Mouse (Mus musculus) adrenal gland, postnatal 14 days (tissue): ENCODE results near the gene Tmem117. TPM values are rescaled to one million over a fixed set of nuclear protein-coding genes. Genes with fewer than 3 reads are reported as not detected.

Source experiments
- DNase-seq: peaks from one replicate; pipeline ENCODE4 v3.0.0; 2021; ENCODE audit warnings: mixed read lengths
- total RNA-seq: library from RNA; stranded (reverse); gene quantifications from 2 replicates; pipeline ENCODE4 v1.2.3, GENCODE M21; 2021

The Tmem117 gene
- total RNA-seq, 1 experiment from 2014 or later, result 5.2 TPM

DNA sequence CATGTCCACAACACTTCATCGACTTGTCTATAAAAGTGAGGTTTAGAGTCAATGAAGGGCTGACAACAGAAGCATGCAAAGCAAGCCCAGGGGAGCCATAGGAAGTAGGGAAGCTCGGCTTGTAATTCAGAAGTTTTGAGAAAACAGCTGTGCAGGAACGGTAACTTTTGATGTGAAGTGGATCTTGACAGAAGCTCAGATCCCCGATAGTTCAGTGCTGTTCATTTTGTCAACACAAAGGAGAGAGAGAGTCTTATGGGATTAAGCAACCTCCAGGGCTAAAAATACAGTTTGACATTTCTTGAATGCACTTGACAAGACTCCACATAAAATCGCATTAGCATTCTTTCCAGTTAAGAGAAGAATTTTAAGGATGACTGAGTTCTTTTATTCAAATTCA is 265.1 kb downstream of the Tmem117 start:
- DNase-seq, result no peak

DNA sequence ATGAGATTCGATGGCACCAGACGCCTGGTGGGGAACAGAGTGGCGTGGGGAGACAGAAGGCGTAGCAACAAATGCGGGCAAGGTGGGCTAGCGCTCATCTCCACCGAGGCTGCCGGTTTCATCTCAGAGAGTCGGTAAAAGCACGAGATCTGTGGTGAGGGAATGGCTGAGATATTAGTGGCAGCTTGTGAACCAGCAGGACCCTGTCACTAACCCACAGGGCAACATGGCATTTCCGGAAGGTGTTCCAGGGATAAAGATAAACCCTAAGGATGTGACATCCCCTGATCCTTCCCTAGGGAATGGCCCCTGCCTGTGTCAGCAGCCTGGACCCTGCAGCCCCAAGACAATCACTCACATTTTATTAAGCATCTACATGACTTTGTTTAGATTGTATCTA is 266.6 kb downstream of the Tmem117 start:
- no peak for DNase-seq

DNA sequence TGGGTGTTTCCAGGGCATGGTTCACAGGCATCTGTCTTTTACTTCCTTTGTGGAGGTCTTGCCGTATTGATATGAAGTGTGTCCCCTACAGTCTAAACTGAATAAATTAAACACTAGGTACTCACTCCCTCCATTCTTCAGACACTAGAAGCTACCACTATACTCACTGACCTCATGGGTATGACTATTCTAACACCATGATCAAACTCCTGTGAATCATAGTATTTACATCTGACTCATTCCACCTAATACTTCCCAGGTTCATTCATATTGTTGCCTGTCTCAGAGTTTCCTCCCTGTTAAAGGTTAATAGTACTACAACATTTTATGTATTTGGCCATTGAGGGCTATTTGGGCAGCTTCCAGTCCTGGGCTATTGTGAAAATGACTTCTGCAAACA is 274.2 kb downstream of the Tmem117 start:
- DNase-seq, result no peak

DNA sequence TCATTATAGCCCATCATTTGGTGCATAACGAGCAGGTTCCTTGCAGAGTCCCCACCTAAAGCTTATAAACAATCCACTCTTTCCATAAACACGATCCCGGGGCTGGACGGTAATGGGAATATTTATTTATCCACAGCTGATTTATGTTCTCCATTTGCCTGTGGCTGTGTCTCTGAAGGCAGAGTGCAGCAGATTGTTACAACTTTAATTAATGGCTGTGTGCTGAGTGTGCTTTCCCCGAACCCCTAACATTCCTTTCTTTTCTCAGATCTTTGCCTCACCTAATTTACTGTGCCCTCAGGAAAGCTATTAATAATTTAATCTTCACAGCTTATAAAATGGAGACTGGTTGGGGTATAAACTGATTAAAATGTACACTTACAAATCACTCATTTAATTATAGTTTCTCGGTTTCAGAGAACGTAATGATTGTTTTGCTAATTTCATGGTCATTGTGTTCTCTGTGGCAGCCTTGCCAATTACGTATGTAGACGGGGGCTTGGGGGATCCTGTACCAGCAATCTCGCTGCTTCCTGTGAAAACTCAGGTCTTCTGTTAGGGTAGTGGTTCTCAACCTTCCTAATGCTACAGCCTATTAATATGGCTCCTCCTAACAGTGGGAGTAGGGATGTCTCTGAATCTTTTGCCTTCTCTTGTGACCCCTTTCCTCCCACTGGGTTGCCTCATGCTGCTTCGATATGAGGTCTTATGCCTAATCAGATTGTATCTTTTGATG is 275.8 kb downstream of the Tmem117 start:
- DNase-seq, result no peak

DNA sequence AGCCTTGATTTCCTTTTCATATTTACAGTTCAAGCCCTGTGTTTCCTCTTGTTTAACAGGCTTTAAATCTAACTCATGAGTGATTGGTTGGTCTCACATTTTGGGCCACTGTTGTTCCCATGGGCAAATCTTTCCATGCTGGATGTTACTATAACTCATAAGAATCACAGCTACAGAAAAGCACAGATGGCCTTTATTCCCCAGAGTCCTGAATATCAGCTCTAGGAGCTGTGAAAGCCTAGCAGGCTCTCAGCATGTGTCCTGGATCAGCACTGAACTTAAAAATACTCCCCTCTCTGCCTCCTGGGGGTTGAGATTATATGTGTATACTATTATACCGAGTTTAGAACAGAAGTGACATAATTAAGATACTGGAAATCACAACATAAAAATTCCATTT is 292.6 kb downstream of the Tmem117 start:
- no peak for DNase-seq

- no peak for DNase-seq
Measured at GRCm38 (mm10) chr15:94927986-94928385, 299.0 kb downstream of the Tmem117 start.

- no peak for DNase-seq
Measured at GRCm38 (mm10) chr15:94930743-94931142, 301.7 kb downstream of the Tmem117 start.

- no peak for DNase-seq
Measured at GRCm38 (mm10) chr15:94933044-94933443, 304.0 kb downstream of the Tmem117 start.

- DNase-seq, result no peak
Measured at GRCm38 (mm10) chr15:94933480-94933879, 304.4 kb downstream of the Tmem117 start.

DNA sequence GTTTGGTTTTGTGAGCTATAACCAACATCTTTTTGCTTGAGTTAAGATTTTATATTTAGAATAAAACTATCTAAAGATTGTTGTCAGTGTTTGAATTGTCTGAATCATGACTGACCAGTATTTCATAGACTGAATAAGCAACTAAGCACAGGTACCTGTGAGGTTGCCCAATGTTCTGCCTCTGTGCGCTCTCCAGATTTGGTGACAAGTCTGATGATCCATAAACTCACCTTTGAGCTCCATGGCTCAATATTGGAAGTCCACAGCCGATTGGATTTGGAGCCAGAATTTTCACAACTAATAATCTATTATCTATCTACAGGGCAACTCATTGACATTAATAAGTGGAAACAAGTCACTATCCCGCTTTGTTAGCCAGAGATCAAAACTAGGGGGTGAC is 312.9 kb downstream of the Tmem117 start:
- DNase-seq, result no peak

- no peak for DNase-seq
Measured at GRCm38 (mm10) chr15:94942465-94942864, 313.4 kb downstream of the Tmem117 start.

DNA sequence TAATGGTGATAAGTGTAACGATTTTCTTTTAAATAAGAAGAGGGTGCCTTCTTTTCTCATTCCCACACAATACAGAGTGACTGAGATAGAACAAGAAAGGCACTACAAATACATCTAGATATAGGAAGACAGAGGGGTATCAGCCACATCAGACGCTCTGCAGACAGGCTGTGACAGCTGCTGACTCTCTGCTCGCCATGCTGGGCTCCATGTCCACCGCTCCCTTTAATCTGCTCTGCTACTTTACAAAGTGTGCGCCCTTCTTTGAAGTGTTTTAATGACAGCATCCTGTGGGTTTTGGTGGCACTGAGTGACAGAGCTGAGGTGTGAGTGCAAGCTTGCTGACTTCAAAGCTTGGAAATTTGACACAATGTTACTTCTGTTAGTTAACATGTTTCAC is 314.9 kb downstream of the Tmem117 start:
- DNase-seq, result no peak

GRCm38 (mm10) chr15:94951382-94952048 is 322.5 kb downstream of the Tmem117 start:
- DNase-seq, result no peak

- no peak for DNase-seq
Measured at GRCm38 (mm10) chr15:94956697-94957096, 327.7 kb downstream of the Tmem117 start.

- DNase-seq, result no peak
Measured at GRCm38 (mm10) chr15:94957202-94957601, 328.2 kb downstream of the Tmem117 start.

DNA sequence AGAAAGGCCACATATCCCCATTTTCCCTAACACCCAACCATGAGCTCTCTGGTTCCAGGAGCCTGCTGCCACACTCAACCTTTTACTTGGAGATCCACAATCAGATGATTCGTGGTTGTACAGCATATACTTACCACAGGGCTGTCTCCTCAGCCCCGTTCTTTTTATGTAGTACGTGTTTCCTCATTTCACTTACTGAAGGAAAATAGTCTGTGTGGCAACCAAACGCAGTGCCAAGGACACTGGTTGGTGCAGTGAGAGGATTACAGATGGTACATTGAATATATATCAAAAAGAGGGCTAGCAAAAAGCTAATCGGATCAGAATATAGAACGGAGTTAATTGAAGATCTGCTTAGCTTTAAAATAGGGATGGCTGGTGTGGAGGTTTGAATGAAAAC is 338.0 kb downstream of the Tmem117 start:
- DNase-seq, result no peak

DNA sequence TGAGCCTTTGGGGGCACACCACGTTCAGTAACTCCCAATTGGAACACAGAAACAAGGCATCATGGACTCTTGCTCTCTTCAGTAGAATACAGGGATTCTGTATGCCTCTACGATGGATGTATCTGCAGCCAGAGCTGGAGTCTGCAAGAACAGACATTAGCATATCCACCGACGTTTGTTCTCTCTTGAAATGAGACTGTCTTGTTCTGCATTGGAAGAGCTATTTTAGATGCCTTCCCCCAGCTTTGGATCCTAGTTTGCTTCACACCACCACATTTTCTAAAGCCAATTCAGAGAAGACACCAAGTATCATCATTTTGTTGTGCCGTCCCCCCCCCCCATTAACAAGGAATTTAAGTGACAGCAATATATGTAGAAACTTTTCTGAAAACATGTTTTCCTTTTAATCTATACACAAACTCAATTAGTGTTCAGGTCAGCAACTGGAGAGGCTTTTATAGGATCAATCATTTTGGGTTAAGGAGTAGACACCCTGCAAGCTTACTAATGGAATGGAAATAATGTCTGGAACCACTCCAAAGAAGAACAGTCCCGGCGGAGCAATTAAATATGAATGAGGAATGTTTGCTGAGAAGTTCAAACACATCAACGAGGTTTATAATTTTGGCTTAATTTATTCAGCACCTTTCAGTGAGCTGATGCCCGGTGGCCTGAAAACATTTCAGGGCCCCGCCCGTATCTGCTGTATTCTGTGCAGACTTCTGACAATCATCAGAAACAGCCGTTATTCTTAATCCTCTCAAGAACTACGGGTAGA is 339.6 kb downstream of the Tmem117 start:
- DNase-seq, result no peak

- DNase-seq, result no peak
Measured at GRCm38 (mm10) chr15:94981798-94982197, 352.8 kb downstream of the Tmem117 start.

DNA sequence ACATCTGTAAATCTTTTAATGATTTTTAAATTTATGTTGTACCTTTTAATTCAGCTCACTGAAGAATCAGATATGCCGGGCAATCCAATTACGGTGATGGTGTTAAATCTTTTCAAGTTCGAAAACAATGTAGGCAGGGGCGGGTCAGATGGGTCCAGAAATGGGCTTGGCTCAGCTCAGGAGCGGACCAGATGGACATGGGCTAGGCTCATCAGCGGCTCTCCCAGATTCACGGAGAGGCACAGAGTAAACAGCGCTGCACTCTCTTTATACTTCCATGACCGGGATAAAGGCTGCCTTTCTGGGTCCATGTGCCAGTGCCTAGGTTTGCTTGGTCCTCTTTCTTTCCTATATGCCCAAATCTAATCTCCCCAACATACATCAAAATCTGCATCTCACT is 366.3 kb downstream of the Tmem117 start:
- no peak for DNase-seq

DNA sequence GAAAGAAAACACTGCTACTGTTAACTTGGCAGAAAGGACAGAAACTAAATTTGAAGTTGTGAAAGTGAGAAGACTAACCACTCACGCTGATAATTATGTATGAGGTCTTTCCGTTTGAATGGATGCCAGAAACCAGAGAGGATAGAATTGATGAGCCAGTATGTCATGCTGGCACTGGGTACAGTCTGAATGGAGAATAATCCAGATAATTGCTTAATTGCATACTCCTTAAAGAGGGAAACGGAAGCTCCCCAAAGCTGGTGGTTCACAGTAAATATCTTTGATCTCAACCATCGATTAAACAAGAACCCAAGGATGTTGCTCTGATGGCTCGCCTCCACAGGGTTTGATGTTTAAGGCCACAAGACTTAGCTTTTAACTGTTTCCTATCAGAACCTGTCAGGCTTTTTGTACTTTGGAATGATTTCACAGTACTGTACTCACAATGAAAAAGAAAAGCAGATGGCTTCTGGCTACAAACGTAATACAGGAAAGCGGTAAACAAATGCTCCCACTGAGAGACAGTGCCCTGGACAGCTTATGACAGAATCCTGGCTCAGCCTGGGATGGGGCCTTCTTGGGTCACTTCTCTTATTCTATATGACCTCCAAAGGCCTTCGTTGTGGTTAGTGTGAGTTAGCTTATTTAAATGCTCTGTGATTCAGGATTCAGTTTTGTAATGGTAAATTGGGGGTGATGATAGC is 376.2 kb downstream of the Tmem117 start:
- no peak for DNase-seq

DNA sequence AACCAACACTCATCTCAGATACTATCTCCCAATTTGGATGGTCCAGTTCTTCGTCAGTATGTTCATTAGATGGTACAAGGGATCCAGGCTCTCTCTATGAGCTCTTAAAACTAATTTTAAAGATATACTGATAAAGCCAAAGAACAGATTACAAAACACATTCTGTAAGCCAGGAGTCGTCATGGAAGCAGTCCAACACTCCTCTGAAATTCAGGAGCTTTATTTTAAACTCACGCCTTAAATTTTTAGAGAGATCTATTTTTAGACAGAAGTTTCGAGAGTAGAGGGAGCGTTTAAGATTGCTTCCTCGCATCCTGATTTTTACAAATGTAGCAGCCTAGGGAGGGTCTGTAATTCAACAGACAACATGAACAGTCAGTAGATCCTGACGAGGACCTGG is 393.2 kb downstream of the Tmem117 start:
- DNase-seq, result no peak

DNA sequence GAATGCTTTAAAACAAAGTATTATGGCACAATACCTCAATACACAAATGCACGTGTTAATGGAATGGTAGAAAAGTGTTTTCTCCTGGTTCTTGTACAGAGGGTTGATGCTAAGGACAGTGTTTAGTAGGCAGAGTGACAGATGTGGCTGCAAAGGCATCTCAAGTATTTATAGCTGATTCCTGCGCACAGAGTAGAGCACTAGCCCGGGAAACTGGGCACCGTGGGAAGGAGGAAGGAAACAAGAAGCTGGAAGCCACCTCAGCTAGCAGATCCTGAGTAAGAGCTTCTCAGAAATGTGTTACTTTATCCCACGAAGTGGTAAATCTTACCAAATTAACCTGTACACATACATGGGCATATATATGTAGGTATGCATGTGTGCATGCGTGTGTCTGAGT is 395.4 kb downstream of the Tmem117 start:
- no peak for DNase-seq
